Mouse (Mus musculus) midbrain, embryonic 15.5 days (tissue): Measurements from ENCODE around the gene Rfpl4. TPM values are rescaled to one million over a fixed set of nuclear protein-coding genes. Genes with fewer than 3 reads are reported as not detected.

Experiments used
- microRNA-seq: library from miRNA; unstranded; fragments of <30 nt; microRNA quantifications from one replicate; pipeline ENCODE4, GENCODE M21; 2016
- polyA plus RNA-seq: library from polyadenylated mRNA; unstranded; fragments of >200 nt; fragmentation: Nextera tagmentation; extraction: Ambion mirVana; gene quantifications from 2 replicates; pipeline ENCODE4 v1.2.1, GENCODE M21; 2015

Rfpl4 gene
- polyA plus RNA-seq, 1 experiment from 2014 or later: not detected

Small RNAs within 50 kb of the gene (microRNA-seq; reads per million reads assigned to microRNA genes)
- gene Gm26217: not detected

Other genes starting within 250 kb of the Rfpl4 start
- gene Isoc2b, start 246.7 kb downstream of the Rfpl4 start, polyA plus RNA-seq: 3.1 and 4.6 TPM in 2 replicates
- 0.54 and 0.57 TPM in 2 replicates for gene Isoc2a, start 239.8 kb downstream of the Rfpl4 start, polyA plus RNA-seq
- gene Gm36210, start 210.4 kb downstream of the Rfpl4 start, polyA plus RNA-seq: 0.40 and 0.65 TPM in 2 replicates
- 4.5 and 4.6 TPM in 2 replicates for gene Zfp628, start 201.7 kb downstream of the Rfpl4 start, polyA plus RNA-seq
- 46.3 and 47.7 TPM in 2 replicates for gene Nat14, start 194.9 kb downstream of the Rfpl4 start, polyA plus RNA-seq
- gene Ssc5d, start 191.2 kb downstream of the Rfpl4 start, polyA plus RNA-seq: 1.0 and 1.4 TPM in 2 replicates
- 0.29 TPM in 1 of 2 replicates, not detected in the other for gene Sbk2, start 152.5 kb downstream of the Rfpl4 start, polyA plus RNA-seq
- 0.32 and 0.41 TPM in 2 replicates for gene Sbk3, start 145.8 kb downstream of the Rfpl4 start, polyA plus RNA-seq
- 72.6 and 77.2 TPM in 2 replicates for gene Zfp579, start 120.8 kb downstream of the Rfpl4 start, polyA plus RNA-seq
- 7.1 and 7.7 TPM in 2 replicates for gene Zfp524, start 102.5 kb downstream of the Rfpl4 start, polyA plus RNA-seq
- gene Fiz1, start 102.3 kb downstream of the Rfpl4 start, polyA plus RNA-seq: 41.3 and 48.8 TPM in 2 replicates
- 1.2 TPM in 1 of 2 replicates, not detected in the other for gene Gm44973, start 101.5 kb downstream of the Rfpl4 start, polyA plus RNA-seq
- gene Zfp865, start 96.6 kb downstream of the Rfpl4 start, polyA plus RNA-seq: 8.0 and 8.4 TPM in 2 replicates
- gene Ccdc106, start 96.4 kb downstream of the Rfpl4 start, polyA plus RNA-seq: 64.9 and 67.8 TPM in 2 replicates
- not detected in 2 replicates for gene 4632433K11Rik, start 82.8 kb downstream of the Rfpl4 start, polyA plus RNA-seq
- gene Zfp784, start 78.5 kb downstream of the Rfpl4 start, polyA plus RNA-seq: 12.3 and 13.5 TPM in 2 replicates
- gene Zfp580, start 65.4 kb downstream of the Rfpl4 start, polyA plus RNA-seq: 106 and 110 TPM in 2 replicates
- gene U2af2, start 54.8 kb downstream of the Rfpl4 start, polyA plus RNA-seq: 103 and 107 TPM in 2 replicates
- 119 and 124 TPM in 2 replicates for gene Epn1, start 36.7 kb downstream of the Rfpl4 start, polyA plus RNA-seq
- gene Rasl2-9, start 9.0 kb upstream of the Rfpl4 start, polyA plus RNA-seq: 0.28 and 0.63 TPM in 2 replicates
- gene Vmn1r55, start 32.7 kb upstream of the Rfpl4 start, polyA plus RNA-seq: 0.03 TPM in 1 of 2 replicates, not detected in the other
- gene Vmn1r56, start 79.8 kb upstream of the Rfpl4 start, polyA plus RNA-seq: not detected in 2 replicates
- gene Vmn1r57, start 101.5 kb upstream of the Rfpl4 start, polyA plus RNA-seq: not detected in 2 replicates
- not detected in 2 replicates for gene Gm5065, start 233.6 kb upstream of the Rfpl4 start, polyA plus RNA-seq
- not detected in 2 replicates for gene Nlrp2, start 234.1 kb upstream of the Rfpl4 start, polyA plus RNA-seq